Mouse (Mus musculus) myocyte (in vitro differentiated cells): ENCODE data around the gene Scrt2. TPM values are rescaled to one million over a fixed set of nuclear protein-coding genes. Genes with fewer than 3 reads are reported as not detected.

Experiments
- H3K27me3 ChIP-seq: one replicate; pipeline ENCODE4 v1.6.1; 2011; ENCODE audit not compliant: control insufficient read depth, insufficient read depth, insufficient read length
- H3K36me3 ChIP-seq: one replicate; pipeline ENCODE4 v1.6.1; 2011; ENCODE audit not compliant: control insufficient read depth, insufficient read depth
- H3K4me2 ChIP-seq: one replicate; pipeline ENCODE4 v1.6.1; 2011; ENCODE audit warnings: low read depth, control low read depth
- H3K4me3 ChIP-seq: one replicate; pipeline ENCODE4 v1.5.1; 2011; ENCODE audit warnings: mild to moderate bottlenecking, control low read depth, moderate library complexity
- H3K79me2 ChIP-seq: one replicate; pipeline ENCODE4 v1.6.1; 2011; ENCODE audit not compliant: control insufficient read depth, insufficient read depth
- H3ac ChIP-seq: one replicate; pipeline ENCODE4 v1.6.1; 2011; ENCODE audit not compliant: control insufficient read depth, insufficient read length
- CEBPB ChIP-seq: IDR thresholded peaks from 2 replicates; pipeline ENCODE4 v1.6.1; 2011; ENCODE audit warnings: mild to moderate bottlenecking, moderate library complexity; ENCODE audit not compliant: poor library complexity, insufficient read depth, severe bottlenecking
- E2F4 ChIP-seq: IDR thresholded peaks from one replicate; pipeline ENCODE4 v1.6.1; 2011; ENCODE audit warnings: mild to moderate bottlenecking, control low read depth, moderate library complexity; ENCODE audit not compliant: insufficient read depth
- MAX ChIP-seq: IDR thresholded peaks from one replicate; pipeline ENCODE4 v1.6.1; 2011; ENCODE audit warnings: low read depth, mild to moderate bottlenecking, control low read depth
- MYOD1 ChIP-seq, 3 experiments: IDR thresholded peaks; one replicate each; pipeline ENCODE4 v1.6.1; 2011; ENCODE audit warnings: control low read depth in 2 of 3, low read depth in 2 of 3, mild to moderate bottlenecking in 2 of 3, moderate library complexity in 1 of 3; ENCODE audit not compliant: insufficient read length in 2 of 3, control insufficient read depth in 1 of 3
- MYOG ChIP-seq, 3 experiments: IDR thresholded peaks; one replicate each; pipeline ENCODE4 v1.6.1; 2011; ENCODE audit warnings: control low read depth in 2 of 3, low read depth in 2 of 3, mild to moderate bottlenecking in 2 of 3; ENCODE audit not compliant: insufficient read length in 2 of 3, control insufficient read depth in 1 of 3, insufficient read depth in 1 of 3
- POLR2A ChIP-seq: IDR thresholded peaks from one replicate; pipeline ENCODE4 v1.6.1; 2011; ENCODE audit warnings: low read depth, mild to moderate bottlenecking, control low read depth, moderate library complexity; ENCODE audit not compliant: insufficient read length
- POLR2AphosphoS2 ChIP-seq: IDR thresholded peaks from one replicate; pipeline ENCODE4 v1.6.1; 2011; ENCODE audit warnings: low read depth, control low read depth; ENCODE audit not compliant: insufficient read length
- REST ChIP-seq: IDR thresholded peaks from one replicate; pipeline ENCODE4 v1.6.1; 2011; ENCODE audit warnings: mild to moderate bottlenecking, control low read depth, moderate library complexity; ENCODE audit not compliant: insufficient read depth, insufficient read length
- SRF ChIP-seq: IDR thresholded peaks from one replicate; pipeline ENCODE4 v1.6.1; 2011; ENCODE audit warnings: low read depth; ENCODE audit not compliant: control insufficient read depth, insufficient read length
- TCF12 ChIP-seq: IDR thresholded peaks from one replicate; pipeline ENCODE4 v1.6.1; 2011; ENCODE audit warnings: mild to moderate bottlenecking, control low read depth; ENCODE audit not compliant: poor library complexity, insufficient read depth, severe bottlenecking
- TCF3 ChIP-seq: IDR thresholded peaks from one replicate; pipeline ENCODE4 v1.6.1; 2011; ENCODE audit warnings: low read depth, control low read depth; ENCODE audit not compliant: insufficient read length
- USF1 ChIP-seq: IDR thresholded peaks from one replicate; pipeline ENCODE4 v1.6.1; 2011; ENCODE audit warnings: low read depth, mild to moderate bottlenecking, control low read depth, moderate library complexity
- polyA plus RNA-seq: library from polyadenylated mRNA; unstranded; fragments of >200 nt; fragmentation: generic; extraction: Trizol; gene quantifications from one replicate; pipeline ENCODE4 v1.2.1, GENCODE M21; 2012; ENCODE audit warnings: missing spikeins

Scrt2 gene
- polyA plus RNA-seq, 1 experiment: not detected

- TF ChIP-seq MYOD1 (IDR thresholded peaks at IDR 0.05; ENCODE audit: control insufficient read depth in 1 of 3, insufficient read length in 2 of 3, low read depth in 2 of 3) (no peak), MYOG (IDR thresholded peaks at IDR 0.05; ENCODE audit: control insufficient read depth in 1 of 3, insufficient read depth in 1 of 3, insufficient read length in 2 of 3, low read depth in 2 of 3) (no peak), USF1 (no peak), TCF12 (no peak), SRF (no peak), E2F4 (no peak), TCF3 (no peak), POLR2AphosphoS2 (no peak), MAX (no peak), REST (no peak), CEBPB (no peak)
- Histone ChIP-seq H3K4me3 (no peak overlapping the region), H3K36me3 (no peaks in the 10 kb centered on the region), H3K79me2 (no peaks in the 10 kb centered on the region), H3ac (no peak overlapping the region), H3K27me3 (peaks cover 32% of the 10 kb centered on the region), H3K4me2 (no peak overlapping the region)
These were observed 4.1 kb downstream of the Scrt2 start for GRCm38 (mm10) chr2:152085414-152085813.

GRCm38 (mm10) chr2:152086451-152086850, 5.1 kb downstream of the Scrt2 start:
- Histone ChIP-seq H3K79me2 (no peaks in the 10 kb centered on the region), H3ac (no peak overlapping the region), H3K4me2 (no peak overlapping the region), H3K36me3 (no peaks in the 10 kb centered on the region), H3K27me3 (peaks cover 25% of the 10 kb centered on the region), H3K4me3 (no peak overlapping the region)
- TF ChIP-seq MAX: no peak
- no peak for TF ChIP-seq MYOG (IDR thresholded peaks at IDR 0.05; ENCODE audit: control insufficient read depth in 1 of 3, insufficient read depth in 1 of 3, insufficient read length in 2 of 3, low read depth in 2 of 3)
- no peak for TF ChIP-seq SRF
- no peak for TF ChIP-seq POLR2AphosphoS2
- TF ChIP-seq USF1: no peak
- TF ChIP-seq E2F4: no peak
- TF ChIP-seq REST: no peak
- no peak for TF ChIP-seq MYOD1 (IDR thresholded peaks at IDR 0.05; ENCODE audit: control insufficient read depth in 1 of 3, insufficient read length in 2 of 3, low read depth in 2 of 3)
- no peak for TF ChIP-seq TCF12
- no peak for TF ChIP-seq POLR2A

GRCm38 (mm10) chr2:152087111-152087510, 5.8 kb downstream of the Scrt2 start:
- no peak overlapping the region for H3K4me3 ChIP-seq
- no peak overlapping the region for H3ac ChIP-seq
- no peak overlapping the region for H3K4me2 ChIP-seq
- H3K27me3 ChIP-seq: peaks cover 20% of the 10 kb centered on the region
- TF ChIP-seq POLR2AphosphoS2 (no peak), MYOG (IDR thresholded peaks at IDR 0.05; ENCODE audit: control insufficient read depth in 1 of 3, insufficient read depth in 1 of 3, insufficient read length in 2 of 3, low read depth in 2 of 3) (no peak), E2F4 (no peak), USF1 (no peak), REST (no peak), CEBPB (no peak)
- H3K36me3 ChIP-seq: no peaks in the 10 kb centered on the region
- no peaks in the 10 kb centered on the region for H3K79me2 ChIP-seq

- H3K27me3 ChIP-seq: peaks cover 4% of the 10 kb centered on the region
These were observed 7.7 kb downstream of the Scrt2 start for GRCm38 (mm10) chr2:152089078-152089477.

DNA sequence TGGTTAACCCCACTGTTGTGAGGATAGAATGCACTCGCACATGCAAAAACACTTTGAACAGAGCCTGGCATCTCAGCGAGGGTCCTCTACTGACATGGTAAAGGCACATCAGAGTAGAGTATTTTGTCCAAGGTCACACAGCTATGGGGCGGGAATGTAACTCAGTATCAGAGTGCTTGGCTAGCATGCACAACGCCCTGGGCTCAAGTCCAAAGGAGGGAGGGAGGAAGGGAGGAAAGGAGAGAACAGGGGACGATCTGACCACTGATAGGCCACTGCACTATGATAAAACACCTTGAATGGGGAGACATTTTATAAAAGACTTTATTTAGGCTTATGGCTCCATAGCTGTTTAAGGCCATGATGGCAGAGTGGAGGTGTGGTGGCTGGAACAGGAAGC, 8.3 kb downstream of the Scrt2 start:
- no peak overlapping the region for H3K4me2 ChIP-seq
- H3K4me3 ChIP-seq: no peak overlapping the region
- no peak overlapping the region for H3ac ChIP-seq
- H3K36me3 ChIP-seq: no peaks in the 10 kb centered on the region
- no peak for TF ChIP-seq MAX
- TF ChIP-seq CEBPB: no peak
- TF ChIP-seq TCF12: no peak
- TF ChIP-seq TCF3: no peak
- no peak for TF ChIP-seq POLR2AphosphoS2
- TF ChIP-seq POLR2A: no peak
- TF ChIP-seq REST: no peak
- TF ChIP-seq MYOG (IDR thresholded peaks at IDR 0.05; ENCODE audit: control insufficient read depth in 1 of 3, insufficient read depth in 1 of 3, insufficient read length in 2 of 3, low read depth in 2 of 3): no peak
- TF ChIP-seq SRF: no peak
- no peak for TF ChIP-seq USF1
- TF ChIP-seq MYOD1 (IDR thresholded peaks at IDR 0.05; ENCODE audit: control insufficient read depth in 1 of 3, insufficient read length in 2 of 3, low read depth in 2 of 3): no peak
- TF ChIP-seq E2F4: no peak
- peaks cover 4% of the 10 kb centered on the region for H3K27me3 ChIP-seq
- H3K79me2 ChIP-seq: no peaks in the 10 kb centered on the region

More at GRCm38 (mm10) chr2:152089078-152089477, 7.7 kb downstream of the Scrt2 start:
- no peak overlapping the region for H3K4me2 ChIP-seq
- H3ac ChIP-seq: no peak overlapping the region
- no peak overlapping the region for H3K4me3 ChIP-seq
- H3K79me2 ChIP-seq: no peaks in the 10 kb centered on the region
- TF ChIP-seq MYOG (IDR thresholded peaks at IDR 0.05; ENCODE audit: control insufficient read depth in 1 of 3, insufficient read depth in 1 of 3, insufficient read length in 2 of 3, low read depth in 2 of 3) (no peak), SRF (no peak), USF1 (no peak), E2F4 (no peak), REST (no peak), MYOD1 (IDR thresholded peaks at IDR 0.05; ENCODE audit: control insufficient read depth in 1 of 3, insufficient read length in 2 of 3, low read depth in 2 of 3) (no peak), CEBPB (no peak), TCF12 (no peak), TCF3 (no peak), POLR2AphosphoS2 (no peak), POLR2A (no peak), MAX (no peak)
- H3K36me3 ChIP-seq: no peaks in the 10 kb centered on the region
